Mouse (Mus musculus) liver, embryonic 13.5 days (tissue): Measurements from ENCODE around the gene Scrn2. TPM values are rescaled to one million over a fixed set of nuclear protein-coding genes. Genes with fewer than 3 reads are reported as not detected.
A peak's percentile ranks its signal among the peaks of the same experiment; 100 is the strongest.

Experiments used
- ATAC-seq: fragments of 200-750 bp; cut with Nextera tagmentation; 2 replicates; pipeline ENCODE4 v1.8.0; 2017; ENCODE audit warnings: low read depth, mild to moderate bottlenecking, moderate number of reproducible peaks, moderate library complexity
- DNase-seq: peaks from one replicate; pipeline ENCODE4 v3.0.0; 2022
- H3K27ac ChIP-seq: fragments of 300-500 bp; sonication (generic); 2 replicates; pipeline ENCODE4 v1.5.1; 2015; ENCODE audit warnings: moderate library complexity, mild to moderate bottlenecking, inconsistent platforms
- H3K27me3 ChIP-seq: fragments of 300-500 bp; sonication (generic); 2 replicates; pipeline ENCODE4 v1.6.1; 2015; ENCODE audit warnings: mild to moderate bottlenecking, inconsistent platforms
- H3K36me3 ChIP-seq: fragments of 300-500 bp; sonication (generic); 2 replicates; pipeline ENCODE4 v1.6.1; 2015; ENCODE audit warnings: mild to moderate bottlenecking, inconsistent platforms
- H3K4me1 ChIP-seq: fragments of 300-500 bp; sonication (generic); replicated peaks from 2 replicates; pipeline ENCODE4 v1.6.1; 2015; ENCODE audit warnings: inconsistent platforms
- H3K4me2 ChIP-seq: fragments of 300-500 bp; sonication (generic); 2 replicates; pipeline ENCODE4 v1.6.1; 2015; ENCODE audit warnings: inconsistent platforms, mild to moderate bottlenecking, moderate library complexity
- H3K4me3 ChIP-seq: fragments of 300-500 bp; sonication (generic); replicated peaks from 2 replicates; pipeline ENCODE4 v1.5.1; 2015; ENCODE audit warnings: mild to moderate bottlenecking, inconsistent platforms
- H3K9ac ChIP-seq: fragments of 300-500 bp; sonication (generic); 2 replicates; pipeline ENCODE4 v1.6.1; 2015; ENCODE audit warnings: mild to moderate bottlenecking, inconsistent platforms
- H3K9me3 ChIP-seq: fragments of 300-500 bp; sonication (generic); replicated peaks from 2 replicates; pipeline ENCODE4 v1.6.1; 2016; ENCODE audit warnings: inconsistent platforms
- WGBS: fragments of 180-500 bp; shearing (Covaris S2); methylation state at CpG from one replicate; pipeline ENCODE4 v1.1.7; 2015; ENCODE audit not compliant: insufficient replicate concordance; 5-methylcytosine and 5-hydroxymethylcytosine counted together
- polyA plus RNA-seq: library from polyadenylated mRNA; unstranded; fragments of >200 nt; fragmentation: Nextera tagmentation; extraction: Ambion mirVana; gene quantifications from 2 replicates; pipeline ENCODE4 v1.2.1, GENCODE M21; 2015

Gene Scrn2
- polyA plus RNA-seq = 10.0 and 11.2 TPM in 2 replicates

DNA sequence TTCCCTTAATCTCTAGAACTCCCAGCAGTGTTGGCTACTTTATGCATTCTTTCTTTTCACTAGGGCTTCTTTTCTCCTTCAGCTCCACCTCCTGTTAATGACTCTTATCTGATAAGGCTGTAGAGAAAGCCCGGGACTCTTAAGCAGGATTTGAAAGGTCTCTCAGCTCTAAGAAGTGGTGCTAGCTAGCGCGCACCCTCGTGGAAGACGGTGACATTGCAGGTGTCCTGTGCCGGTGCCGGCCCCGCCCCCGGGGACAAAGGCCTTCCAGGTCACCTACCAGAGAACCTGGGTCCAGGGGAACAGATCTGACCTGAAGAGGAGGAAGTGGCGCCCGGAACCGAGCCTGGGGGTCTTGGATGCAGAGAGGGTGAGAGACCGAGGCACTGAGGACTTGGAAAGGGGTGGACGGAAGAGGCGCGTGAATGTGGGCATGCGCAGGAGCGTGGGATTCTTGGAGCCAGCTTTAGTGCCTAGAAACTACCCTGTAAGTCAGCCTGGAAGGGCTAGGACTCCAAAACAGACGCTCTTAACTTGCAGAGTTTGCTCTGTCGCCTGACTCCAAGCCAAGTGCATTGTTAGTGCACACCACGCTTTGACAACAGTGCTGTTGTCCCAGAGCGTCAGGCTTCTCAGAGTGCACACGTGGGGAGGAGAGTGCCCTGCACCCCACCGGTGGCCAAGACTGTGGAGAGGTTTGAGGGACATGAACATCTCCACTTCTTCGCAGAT, at the start of gene Scrn2:
TSS of gene Scrn2 (plus strand) at position 253 of the 732 bp plus-strand sequence.
- Histone ChIP-seq H3K9ac (peak within 1 kb of the TSS; percentile 71), H3K27ac (peak within 1 kb of the TSS; percentile 37), H3K4me2 (peak within 1 kb of the TSS; percentile 79), H3K27me3 (peaks cover 13% of the 10 kb centered on the region), H3K36me3 (no peaks in the 10 kb centered on the region), H3K9me3 (no peaks in the 10 kb centered on the region), H3K4me1 (peaks cover 37% of the 10 kb centered on the region), H3K4me3 (peak within 1 kb of the TSS; percentile 61)
- ATAC-seq (peak; percentile 72), DNase-seq (peak; percentile 87)
- 4% methylated on average over 25 of the region's 25 CpGs for WGBS

DNA sequence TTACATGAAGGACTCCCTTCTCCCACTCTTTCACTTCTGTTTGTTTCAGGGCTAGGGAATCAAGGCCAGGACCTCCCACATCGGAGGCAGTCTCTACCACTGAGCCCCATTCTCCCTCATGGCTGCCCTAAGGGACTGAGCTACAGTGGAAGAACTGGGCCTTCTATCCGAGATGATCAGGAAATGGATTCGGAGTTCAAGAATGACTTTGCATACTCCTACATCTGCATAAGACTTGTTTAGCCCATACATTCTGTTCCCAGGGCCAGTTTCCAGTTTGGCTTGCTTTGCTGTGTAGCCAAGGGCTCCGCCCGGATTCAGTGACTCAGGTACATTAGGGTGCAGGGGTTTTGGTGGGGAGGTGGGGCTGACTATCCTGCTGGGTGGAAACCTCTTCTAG, 49.7 kb upstream of the Scrn2 start:
- peaks cover 23% of the 10 kb centered on the region for H3K27me3 ChIP-seq

DNA sequence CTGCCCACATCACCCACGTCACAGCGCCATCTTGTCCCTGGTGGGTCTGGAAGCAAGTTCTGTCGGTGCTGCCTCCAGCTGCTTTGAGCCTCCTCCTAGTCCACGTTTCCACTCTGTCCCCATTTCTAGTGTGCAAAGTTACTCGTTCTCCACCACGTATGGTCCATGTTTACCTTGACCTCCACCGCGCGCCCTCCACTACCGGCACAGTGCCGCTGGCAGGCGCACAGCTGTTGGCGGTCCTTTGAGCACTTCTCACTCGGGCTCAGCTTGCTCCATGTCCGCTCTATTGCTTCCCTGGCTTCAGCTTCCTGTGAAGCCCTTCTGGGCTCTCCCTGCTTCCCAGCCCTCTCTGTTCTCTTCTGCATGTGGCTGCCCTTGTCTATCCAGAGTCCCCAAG, 48.3 kb upstream of the Scrn2 start:
- peaks cover 38% of the 10 kb centered on the region for H3K27me3 ChIP-seq
- ATAC-seq = no peak

More for the DNA sequence above, 49.7 kb upstream of the Scrn2 start:
- H3K4me1 ChIP-seq = peaks cover 54% of the 10 kb centered on the region
- no peak overlapping the region for H3K4me3 ChIP-seq
- DNase-seq = no peak
- H3K9me3 ChIP-seq = no peaks in the 10 kb centered on the region
- peaks cover 8% of the 10 kb centered on the region; the same call in 1 of the 2 replicates for H3K36me3 ChIP-seq
- WGBS = 70% methylated on average over 5 of the region's 5 CpGs
- H3K27ac ChIP-seq = peak overlapping the region; percentile 24; the same call in 1 of the 2 replicates
- no peak overlapping the region for H3K4me2 ChIP-seq
- ATAC-seq = no peak
- no peak overlapping the region for H3K9ac ChIP-seq

GRCm38 (mm10) chr11:96982355-96982754, 47.4 kb upstream of the Scrn2 start:
- no peak overlapping the region for H3K4me2 ChIP-seq
- H3K36me3 ChIP-seq = no peaks in the 10 kb centered on the region
- H3K4me1 ChIP-seq = peaks cover 37% of the 10 kb centered on the region
- 6% methylated on average over 7 of the region's 7 CpGs for WGBS
- H3K9me3 ChIP-seq = no peaks in the 10 kb centered on the region
- H3K27me3 ChIP-seq = peaks cover 47% of the 10 kb centered on the region
- H3K4me3 ChIP-seq = no peak overlapping the region
- H3K9ac ChIP-seq = no peak overlapping the region
- ATAC-seq (no peak), DNase-seq (peak; percentile 55)
- no peak overlapping the region for H3K27ac ChIP-seq

More for the DNA sequence above, 48.3 kb upstream of the Scrn2 start:
- WGBS = 60% methylated on average over 15 of the region's 15 CpGs
- no peak for DNase-seq
- Histone ChIP-seq H3K4me2 (no peak overlapping the region), H3K4me1 (peaks cover 39% of the 10 kb centered on the region), H3K9me3 (no peaks in the 10 kb centered on the region), H3K27ac (no peak overlapping the region), H3K9ac (no peak overlapping the region), H3K4me3 (no peak overlapping the region), H3K36me3 (no peaks in the 10 kb centered on the region)

- 72% methylated on average over 7 of the region's 7 CpGs for WGBS
- Histone ChIP-seq H3K4me2 (no peak within 1 kb of the TSS), H3K27ac (no peak within 1 kb of the TSS)
These were observed 46.9 kb upstream of the Scrn2 start, which contains the start of gene Sp2 for GRCm38 (mm10) chr11:96982859-96983258. TSS of gene Sp2 (minus strand) at chr11:96982959.

DNA sequence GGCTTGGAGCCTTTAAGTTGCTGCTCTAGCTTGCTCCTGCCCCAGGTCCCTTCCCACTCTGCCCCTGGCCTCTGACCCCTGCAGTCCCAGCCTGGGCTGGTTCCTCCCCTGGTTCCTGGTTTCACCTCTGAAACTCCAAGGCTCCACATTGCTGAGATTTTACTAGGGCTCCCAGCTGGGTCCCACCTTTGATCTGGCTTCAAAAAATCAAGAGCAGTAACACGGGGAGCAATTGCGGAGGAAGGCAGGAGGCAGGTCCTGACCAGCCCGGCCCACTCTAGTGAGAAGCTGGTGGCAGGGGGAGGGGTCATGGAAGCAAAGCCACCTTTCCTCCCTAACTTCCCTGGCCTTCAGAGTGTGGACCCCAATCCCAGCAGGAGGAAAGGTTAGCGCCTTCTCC, 44.8 kb upstream of the Scrn2 start:
- ATAC-seq (no peak), DNase-seq (no peak)
- no peak overlapping the region for H3K4me2 ChIP-seq
- WGBS = 47% methylated on average over 4 of the region's 4 CpGs
- H3K9me3 ChIP-seq = no peaks in the 10 kb centered on the region
- H3K27me3 ChIP-seq = peaks cover 61% of the 10 kb centered on the region
- no peak overlapping the region for H3K4me3 ChIP-seq
- no peak overlapping the region for H3K27ac ChIP-seq
- no peaks in the 10 kb centered on the region for H3K36me3 ChIP-seq
- peaks cover 33% of the 10 kb centered on the region for H3K4me1 ChIP-seq
- H3K9ac ChIP-seq = no peak overlapping the region

More at GRCm38 (mm10) chr11:96982859-96983258, 46.9 kb upstream of the Scrn2 start, which contains the start of gene Sp2:
- Histone ChIP-seq H3K27me3 (peaks cover 52% of the 10 kb centered on the region), H3K9me3 (no peaks in the 10 kb centered on the region), H3K4me1 (peaks cover 42% of the 10 kb centered on the region), H3K36me3 (no peaks in the 10 kb centered on the region), H3K4me3 (no peak within 1 kb of the TSS), H3K9ac (no peak within 1 kb of the TSS)
- DNase-seq = no peak
- ATAC-seq = no peak

GRCm38 (mm10) chr11:96986463-96986862, 43.3 kb upstream of the Scrn2 start:
- WGBS = 58% methylated on average over 2 of the region's 3 CpGs
- no peaks in the 10 kb centered on the region for H3K9me3 ChIP-seq
- no peak for ATAC-seq
- no peak overlapping the region for H3K9ac ChIP-seq
- no peak overlapping the region for H3K27ac ChIP-seq
- no peak for DNase-seq
- no peaks in the 10 kb centered on the region for H3K36me3 ChIP-seq
- peaks cover 64% of the 10 kb centered on the region for H3K27me3 ChIP-seq
- H3K4me1 ChIP-seq = peaks cover 23% of the 10 kb centered on the region
- H3K4me3 ChIP-seq = no peak overlapping the region
- H3K4me2 ChIP-seq = no peak overlapping the region

DNA sequence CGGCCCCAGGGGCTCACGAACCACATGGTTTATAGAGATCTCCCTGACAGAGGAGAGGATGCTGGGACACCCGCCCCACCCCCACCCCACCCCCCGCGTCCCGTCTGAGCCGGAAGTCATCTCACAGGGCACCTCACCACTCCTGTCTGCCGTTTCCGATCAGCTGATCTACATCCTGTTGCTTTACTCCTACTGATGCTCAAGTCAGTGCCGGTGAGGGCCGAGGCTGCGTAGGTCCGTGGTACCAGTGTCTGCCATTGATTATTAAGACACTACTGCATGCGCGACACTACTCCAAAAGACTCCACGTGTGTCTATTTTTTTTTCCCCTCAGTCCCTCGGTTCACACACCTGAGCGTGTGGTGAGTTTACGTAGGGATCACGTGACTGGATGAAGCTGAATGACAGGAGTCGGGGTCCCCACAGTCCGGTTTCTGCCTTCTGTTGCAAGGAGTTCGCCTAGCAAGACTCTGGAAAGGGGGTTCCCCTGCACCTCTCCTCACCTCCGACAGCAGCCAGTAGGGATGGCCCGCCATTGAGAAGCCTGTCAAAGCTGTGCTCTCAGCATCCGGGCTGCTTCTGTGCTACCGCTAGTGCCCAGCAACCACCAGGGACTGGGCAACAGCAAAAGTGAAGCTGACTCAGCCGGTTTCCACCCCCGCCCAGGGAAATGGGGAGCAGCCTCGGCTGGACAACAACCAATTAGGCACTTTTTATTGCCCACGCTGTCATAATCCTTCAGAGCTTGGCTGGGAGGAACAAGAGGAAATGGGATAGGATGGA, 41.7 kb upstream of the Scrn2 start:
- Histone ChIP-seq H3K4me1 (peaks cover 25% of the 10 kb centered on the region), H3K27ac (no peak overlapping the region), H3K4me2 (peak overlapping the region; percentile 39), H3K9ac (no peak overlapping the region), H3K36me3 (no peaks in the 10 kb centered on the region), H3K4me3 (no peak overlapping the region; the same call in 1 of the 2 replicates), H3K9me3 (no peaks in the 10 kb centered on the region), H3K27me3 (peaks cover 63% of the 10 kb centered on the region)
- DNase-seq (no peak), ATAC-seq (0 out of 2 replicates have a peak, but pooled peaks have one; percentile 13)
- WGBS = 8% methylated on average over 30 of the region's 31 CpGs

DNA sequence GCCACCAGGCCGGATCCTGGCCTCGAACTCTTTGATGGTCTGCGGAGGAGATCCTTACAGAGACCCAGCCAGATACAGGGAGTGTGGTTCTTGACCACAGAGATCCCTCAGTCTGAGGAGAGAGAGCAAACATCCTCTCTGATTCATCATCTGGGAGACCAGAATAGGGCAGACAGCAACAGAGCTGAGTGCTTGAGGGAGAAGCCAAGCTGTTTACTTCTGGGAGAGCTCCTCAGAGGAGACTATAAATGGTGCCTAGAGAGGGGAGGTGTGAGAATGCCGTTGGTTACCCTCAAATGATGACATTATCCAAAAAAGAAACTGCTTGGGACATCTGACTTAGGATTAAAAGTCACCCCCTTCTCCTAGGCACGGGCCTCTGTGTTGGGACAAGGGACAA, 38.2 kb upstream of the Scrn2 start:
- Histone ChIP-seq H3K4me1 (peaks cover 38% of the 10 kb centered on the region), H3K4me2 (no peak overlapping the region), H3K36me3 (no peaks in the 10 kb centered on the region), H3K9ac (no peak overlapping the region), H3K27ac (no peak overlapping the region), H3K9me3 (no peaks in the 10 kb centered on the region), H3K4me3 (no peak overlapping the region), H3K27me3 (peaks cover 59% of the 10 kb centered on the region)
- 58% methylated on average over 5 of the region's 5 CpGs for WGBS
- ATAC-seq (no peak), DNase-seq (no peak)

DNA sequence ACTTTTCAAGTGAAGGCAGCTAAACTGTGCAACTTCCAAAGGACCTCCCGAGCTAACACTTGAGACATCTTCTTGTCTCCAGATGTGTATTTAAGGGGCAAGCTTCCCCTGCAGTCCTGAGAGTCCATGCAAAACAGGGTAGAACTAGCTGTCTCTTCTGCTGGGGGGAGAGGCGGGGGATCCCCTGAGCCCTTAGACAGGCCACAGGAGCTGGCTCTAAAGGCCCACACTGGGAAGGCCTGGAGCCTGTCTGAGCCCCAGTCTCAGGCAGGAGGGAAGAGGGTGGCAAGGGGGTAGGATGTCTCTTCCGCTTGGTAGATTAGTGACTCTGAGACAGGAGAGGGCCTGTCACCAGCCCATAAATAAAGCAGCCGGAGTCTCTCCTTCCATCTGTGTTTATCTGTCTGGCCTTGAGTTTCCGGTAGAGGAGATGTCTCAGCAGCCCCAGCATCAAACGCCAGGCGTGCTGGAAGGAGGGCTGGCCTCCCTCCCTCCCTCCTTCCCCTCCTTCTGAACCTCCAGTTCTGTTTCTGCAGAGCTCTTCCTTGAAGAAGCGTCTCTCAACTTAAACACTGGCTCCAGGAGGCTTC, 36.9 kb upstream of the Scrn2 start:
- Histone ChIP-seq H3K9me3 (no peaks in the 10 kb centered on the region), H3K36me3 (no peaks in the 10 kb centered on the region), H3K9ac (no peak overlapping the region; the same call in 1 of the 2 replicates), H3K27ac (peak overlapping the region; percentile 11; the same call in 1 of the 2 replicates), H3K27me3 (peaks cover 59% of the 10 kb centered on the region), H3K4me3 (no peak overlapping the region), H3K4me2 (no peak overlapping the region), H3K4me1 (peaks cover 47% of the 10 kb centered on the region)
- 25% methylated on average over 8 of the region's 8 CpGs for WGBS
- ATAC-seq (peak; percentile 35; the same call in 1 of the 2 replicates), DNase-seq (no peak)

DNA sequence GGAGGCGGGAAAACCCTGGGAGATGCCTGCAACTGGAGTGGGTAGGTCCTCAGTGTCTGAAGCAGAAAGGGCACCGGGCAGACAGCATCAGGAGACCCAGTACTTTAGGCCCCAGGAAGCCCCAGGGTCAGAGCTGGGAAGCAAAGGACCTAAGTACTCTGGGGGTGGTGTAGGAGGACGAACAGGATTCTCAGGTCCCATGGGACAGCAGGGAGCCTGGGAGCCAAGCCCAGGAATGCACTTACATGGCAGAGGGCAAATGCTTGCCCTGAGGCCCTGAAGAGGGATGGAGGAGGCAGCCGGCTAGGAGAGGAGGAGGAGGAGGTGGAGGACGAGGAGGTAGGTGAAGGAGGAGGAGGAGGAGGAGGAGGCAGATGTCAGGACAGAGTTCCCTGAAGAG, 34.7 kb upstream of the Scrn2 start:
- H3K27me3 ChIP-seq = peaks cover 71% of the 10 kb centered on the region
- ATAC-seq = no peak

More for the DNA sequence above, 34.7 kb upstream of the Scrn2 start:
- Histone ChIP-seq H3K9ac (no peak overlapping the region), H3K4me1 (peaks cover 40% of the 10 kb centered on the region), H3K27ac (no peak overlapping the region), H3K36me3 (no peaks in the 10 kb centered on the region), H3K4me3 (no peak overlapping the region), H3K4me2 (no peak overlapping the region), H3K9me3 (no peaks in the 10 kb centered on the region)
- DNase-seq = no peak
- WGBS = 44% methylated on average over 5 of the region's 5 CpGs
